Mouse (Mus musculus): ENCODE measurements around the gene Amfr. TPM values are rescaled to one million over a fixed set of nuclear protein-coding genes. Genes with fewer than 3 reads are reported as not detected.

The Amfr gene
- polyA plus RNA-seq, 1 experiment from 2014 or later, result 47.3 TPM

GRCm38 (mm10) chr8:93998961-93999360 lies 13.7 kb downstream of the Amfr start:
- no peaks in the 10 kb centered on the region for H3K9me3 ChIP-seq (replicated peaks; ENCODE audit: control insufficient read depth, low read length)
- H3K9ac ChIP-seq (ENCODE audit: low read depth, low read length), result no peak overlapping the region
- no peaks in the 10 kb centered on the region for H3K4me1 ChIP-seq (ENCODE audit: control insufficient read depth, insufficient read depth, low read length)
- H3K4me2 ChIP-seq, result no peak overlapping the region
- no peak overlapping the region for H3K4me3 ChIP-seq (ENCODE audit: low read depth, low read length)
- ATAC-seq (replicated peaks; ENCODE audit: insufficient number of reproducible peaks, low FRiP score, low TSS enrichment), result no peak
- no peak overlapping the region for H3K27ac ChIP-seq (ENCODE audit: low read depth, low read length)
- peaks cover 21% of the 10 kb centered on the region; the same call in 1 of the 2 replicates for H3K36me3 ChIP-seq (ENCODE audit: control insufficient read depth, insufficient read depth, low read length)
- H3K27me3 ChIP-seq (ENCODE audit: control insufficient read depth, insufficient read depth, low read length), result no peaks in the 10 kb centered on the region
- 89% methylated on average over 2 of the region's 2 CpGs for WGBS (ENCODE audit: insufficient replicate concordance)

- H3K4me1 ChIP-seq (ENCODE audit: control insufficient read depth, insufficient read depth, low read length), result no peaks in the 10 kb centered on the region
- H3K36me3 ChIP-seq (ENCODE audit: control insufficient read depth, insufficient read depth, low read length), result peaks cover 9% of the 10 kb centered on the region; the same call in 1 of the 2 replicates
- WGBS (ENCODE audit: insufficient replicate concordance), result 96% methylated on average over 4 of the region's 4 CpGs
- no peaks in the 10 kb centered on the region; the same call in 1 of the 2 replicates for H3K9me3 ChIP-seq (replicated peaks; ENCODE audit: control insufficient read depth, low read length)
- no peak overlapping the region for H3K27ac ChIP-seq (ENCODE audit: low read depth, low read length)
- H3K9ac ChIP-seq (ENCODE audit: low read depth, low read length), result no peak overlapping the region
- no peak for ATAC-seq (replicated peaks; ENCODE audit: insufficient number of reproducible peaks, low FRiP score, low TSS enrichment)
- no peak overlapping the region for H3K4me2 ChIP-seq
- H3K4me3 ChIP-seq (ENCODE audit: low read depth, low read length), result no peak overlapping the region
- no peaks in the 10 kb centered on the region for H3K27me3 ChIP-seq (ENCODE audit: control insufficient read depth, insufficient read depth, low read length)
Measured at GRCm38 (mm10) chr8:93989739-93990138, 22.9 kb downstream of the Amfr start.

- no peak overlapping the region for H3K4me3 ChIP-seq (ENCODE audit: low read depth, low read length)
- H3K9ac ChIP-seq (ENCODE audit: low read depth, low read length), result no peak overlapping the region
- H3K4me2 ChIP-seq, result no peak overlapping the region
- H3K36me3 ChIP-seq (ENCODE audit: control insufficient read depth, insufficient read depth, low read length), result peaks cover 25% of the 10 kb centered on the region
- no peaks in the 10 kb centered on the region for H3K4me1 ChIP-seq (ENCODE audit: control insufficient read depth, insufficient read depth, low read length)
- WGBS (ENCODE audit: insufficient replicate concordance), result 88% methylated on average over 3 of the region's 3 CpGs
- no peak overlapping the region for H3K27ac ChIP-seq (ENCODE audit: low read depth, low read length)
- no peaks in the 10 kb centered on the region for H3K27me3 ChIP-seq (ENCODE audit: control insufficient read depth, insufficient read depth, low read length)
- no peaks in the 10 kb centered on the region for H3K9me3 ChIP-seq (replicated peaks; ENCODE audit: control insufficient read depth, low read length)
- no peak for ATAC-seq (replicated peaks; ENCODE audit: insufficient number of reproducible peaks, low FRiP score, low TSS enrichment)
Measured at GRCm38 (mm10) chr8:93984731-93985130, 27.9 kb downstream of the Amfr start.

- no peaks in the 10 kb centered on the region for H3K9me3 ChIP-seq (replicated peaks; ENCODE audit: control insufficient read depth, low read length)
- no peak overlapping the region for H3K27ac ChIP-seq (ENCODE audit: low read depth, low read length)
- H3K36me3 ChIP-seq (ENCODE audit: control insufficient read depth, insufficient read depth, low read length), result peaks cover 25% of the 10 kb centered on the region
- no peak overlapping the region for H3K4me3 ChIP-seq (ENCODE audit: low read depth, low read length)
- H3K4me1 ChIP-seq (ENCODE audit: control insufficient read depth, insufficient read depth, low read length), result no peaks in the 10 kb centered on the region
- H3K27me3 ChIP-seq (ENCODE audit: control insufficient read depth, insufficient read depth, low read length), result no peaks in the 10 kb centered on the region
- ATAC-seq (replicated peaks; ENCODE audit: insufficient number of reproducible peaks, low FRiP score, low TSS enrichment), result no peak
- no peak overlapping the region for H3K4me2 ChIP-seq
- WGBS (ENCODE audit: insufficient replicate concordance), result 77% methylated on average over 3 of the region's 3 CpGs
- no peak overlapping the region for H3K9ac ChIP-seq (ENCODE audit: low read depth, low read length)
Measured at GRCm38 (mm10) chr8:93983827-93984226, 28.8 kb downstream of the Amfr start.

GRCm38 (mm10) chr8:93981679-93982215 lies 30.9 kb downstream of the Amfr start:
- WGBS (ENCODE audit: insufficient replicate concordance), result 90% methylated on average over 5 of the region's 5 CpGs
- ATAC-seq (replicated peaks; ENCODE audit: insufficient number of reproducible peaks, low FRiP score, low TSS enrichment), result no peak
- Histone ChIP-seq H3K4me2 (no peak overlapping the region), H3K36me3 (ENCODE audit: control insufficient read depth, insufficient read depth, low read length) (peaks cover 33% of the 10 kb centered on the region), H3K4me3 (ENCODE audit: low read depth, low read length) (no peak overlapping the region), H3K9me3 (replicated peaks; ENCODE audit: control insufficient read depth, low read length) (no peaks in the 10 kb centered on the region), H3K4me1 (ENCODE audit: control insufficient read depth, insufficient read depth, low read length) (no peaks in the 10 kb centered on the region), H3K27me3 (ENCODE audit: control insufficient read depth, insufficient read depth, low read length) (no peaks in the 10 kb centered on the region), H3K9ac (ENCODE audit: low read depth, low read length) (no peak overlapping the region), H3K27ac (ENCODE audit: low read depth, low read length) (no peak overlapping the region)

- H3K4me3 ChIP-seq (ENCODE audit: low read depth, low read length), result no peak overlapping the region
- H3K9ac ChIP-seq (ENCODE audit: low read depth, low read length), result no peak overlapping the region
- no peaks in the 10 kb centered on the region for H3K27me3 ChIP-seq (ENCODE audit: control insufficient read depth, insufficient read depth, low read length)
- ATAC-seq (replicated peaks; ENCODE audit: insufficient number of reproducible peaks, low FRiP score, low TSS enrichment), result no peak
- no peak overlapping the region for H3K4me2 ChIP-seq
- H3K4me1 ChIP-seq (ENCODE audit: control insufficient read depth, insufficient read depth, low read length), result no peaks in the 10 kb centered on the region
- H3K27ac ChIP-seq (ENCODE audit: low read depth, low read length), result no peak overlapping the region
- H3K9me3 ChIP-seq (replicated peaks; ENCODE audit: control insufficient read depth, low read length), result no peaks in the 10 kb centered on the region
- 90% methylated on average over 4 of the region's 4 CpGs for WGBS (ENCODE audit: insufficient replicate concordance)
- H3K36me3 ChIP-seq (ENCODE audit: control insufficient read depth, insufficient read depth, low read length), result peaks cover 36% of the 10 kb centered on the region
Measured at GRCm38 (mm10) chr8:93980141-93980540, 32.5 kb downstream of the Amfr start.

- ATAC-seq (replicated peaks; ENCODE audit: insufficient number of reproducible peaks, low FRiP score, low TSS enrichment), result no peak
- H3K4me1 ChIP-seq (ENCODE audit: control insufficient read depth, insufficient read depth, low read length), result no peaks in the 10 kb centered on the region
- H3K4me3 ChIP-seq (ENCODE audit: low read depth, low read length), result no peak overlapping the region
- H3K9me3 ChIP-seq (replicated peaks; ENCODE audit: control insufficient read depth, low read length), result no peaks in the 10 kb centered on the region
- H3K27ac ChIP-seq (ENCODE audit: low read depth, low read length), result no peak overlapping the region
- H3K4me2 ChIP-seq, result no peak overlapping the region
- WGBS (ENCODE audit: insufficient replicate concordance), result 81% methylated on average over 6 of the region's 6 CpGs
- no peak overlapping the region for H3K9ac ChIP-seq (ENCODE audit: low read depth, low read length)
- H3K27me3 ChIP-seq (ENCODE audit: control insufficient read depth, insufficient read depth, low read length), result no peaks in the 10 kb centered on the region
- peaks cover 45% of the 10 kb centered on the region for H3K36me3 ChIP-seq (ENCODE audit: control insufficient read depth, insufficient read depth, low read length)
Measured at GRCm38 (mm10) chr8:93976446-93977211, 36.0 kb downstream of the Amfr start.

- Histone ChIP-seq H3K9ac (ENCODE audit: low read depth, low read length) (no peak overlapping the region), H3K27ac (ENCODE audit: low read depth, low read length) (no peak overlapping the region), H3K27me3 (ENCODE audit: control insufficient read depth, insufficient read depth, low read length) (no peaks in the 10 kb centered on the region), H3K4me3 (ENCODE audit: low read depth, low read length) (no peak overlapping the region), H3K9me3 (replicated peaks; ENCODE audit: control insufficient read depth, low read length) (no peaks in the 10 kb centered on the region), H3K4me1 (ENCODE audit: control insufficient read depth, insufficient read depth, low read length) (no peaks in the 10 kb centered on the region), H3K4me2 (no peak overlapping the region), H3K36me3 (ENCODE audit: control insufficient read depth, insufficient read depth, low read length) (peaks cover 41% of the 10 kb centered on the region)
- 91% methylated on average over 2 of the region's 2 CpGs for WGBS (ENCODE audit: insufficient replicate concordance)
- ATAC-seq (replicated peaks; ENCODE audit: insufficient number of reproducible peaks, low FRiP score, low TSS enrichment), result no peak
Measured at GRCm38 (mm10) chr8:93975358-93975757, 37.3 kb downstream of the Amfr start.
